Mouse (Mus musculus): ENCODE measurements around the gene Tssk1.

- TF ChIP-seq MAFK (IDR thresholded peaks at IDR 0.05; ENCODE audit: insufficient read depth, low read depth, low read length) = no peak
- TF ChIP-seq ZNF384 (IDR thresholded peaks at IDR 0.05; ENCODE audit: low read depth, low read length) = no peak
- TF ChIP-seq CHD2 (IDR thresholded peaks at IDR 0.05; ENCODE audit: low read depth, low read length) = no peak
- TF ChIP-seq HCFC1 (IDR thresholded peaks at IDR 0.05; ENCODE audit: borderline replicate concordance, insufficient read depth, low read length) = no peak
Observed at GRCm38 (mm10) chr16:17872995-17873394, 21.0 kb upstream of the Tssk1 start.

Measured in ES-E14 (cell line).